Mouse (Mus musculus): ENCODE results near the gene Coq7.

DNA sequence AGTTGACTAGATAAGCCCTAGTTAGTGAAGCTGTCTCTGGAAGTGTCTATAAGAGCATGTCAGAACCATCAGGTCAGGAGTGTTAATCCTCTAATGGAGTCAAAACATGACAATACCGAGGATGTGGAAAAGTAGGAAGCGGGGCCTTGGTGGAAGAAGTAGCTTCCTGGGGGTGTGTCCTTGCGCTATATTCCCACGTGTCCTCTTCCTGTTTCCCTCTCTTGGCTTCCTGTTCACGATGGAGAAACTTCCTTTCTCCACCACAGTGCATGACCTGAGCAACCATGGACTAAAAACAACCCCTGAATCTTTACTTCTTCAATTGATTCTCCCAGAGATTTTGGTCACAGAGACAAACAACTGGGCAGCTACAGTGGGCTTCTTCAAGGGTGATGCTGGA is 11.1 kb downstream of the Coq7 start:
- TF ChIP-seq POLR2A (IDR thresholded peaks at IDR 0.05; ENCODE audit: low read depth, low read length) (no peak), CTCF (IDR thresholded peaks at IDR 0.05; ENCODE audit: extremely low read depth, insufficient read length, insufficient replicate concordance, low read depth, low read length) (no peak)
